ENCODE assay signal across 7 mouse cellular contexts in the genomic region with DNA sequence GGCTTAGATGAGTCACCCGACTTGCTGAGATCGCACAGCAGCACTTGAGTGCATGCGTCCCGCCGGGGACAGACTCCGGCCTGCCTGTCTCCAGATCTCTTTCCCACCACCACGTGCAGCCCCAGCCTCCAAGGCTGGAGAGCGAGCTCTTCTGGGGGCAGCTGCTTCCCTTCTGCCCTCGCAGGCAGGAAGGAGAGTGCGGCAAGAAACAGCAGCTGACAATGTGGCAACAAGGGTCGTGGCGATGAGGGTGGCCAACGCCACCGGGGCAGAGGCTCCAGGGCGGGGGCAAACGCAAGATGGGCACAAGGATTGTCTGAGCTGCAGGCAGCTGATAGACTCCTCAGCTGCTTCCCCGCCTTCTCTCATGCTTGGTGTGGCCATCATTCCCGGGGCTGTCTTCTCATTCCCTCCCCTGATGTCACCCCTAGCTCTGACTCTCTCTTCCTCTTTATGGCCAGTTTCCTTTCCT. TPM values are rescaled to one million over a fixed set of nuclear protein-coding genes. Genes with fewer than 3 reads are reported as not detected.
DNase-seq lines count a peak whose midpoint lies in the region; ATAC-seq and TF ChIP-seq lines count a peak whose summit lies in the region.

No protein-coding gene starts in this region.

- TF ChIP-seq CTCF in lung, adult 2 months (IDR thresholded peaks at IDR 0.05; ENCODE audit: insufficient read depth, low read length): no peak

- peak overlapping the region; percentile 99 for H3K27ac ChIP-seq in lung, embryonic 16.5 days (ENCODE audit: low read length)
- H3K27ac ChIP-seq in embryonic facial prominence, embryonic 13.5 days: peak overlapping the region; percentile 96
- peak overlapping the region; percentile 87 for H3K27ac ChIP-seq in hindbrain, embryonic 13.5 days

- DNase-seq in lung, adult 2 months: no peak
- DNase-seq in mesoderm, embryonic 11.5 days (ENCODE audit: low read depth, low spot score): peak; percentile 39
- no peak for DNase-seq in T-cell, adult 2 months (ENCODE audit: low spot score)
- DNase-seq in right cerebral cortex, postnatal 25 days: no peak

- no peaks in the 10 kb centered on the region for H3K36me3 ChIP-seq in lung, embryonic 16.5 days (ENCODE audit: control insufficient read depth, insufficient read depth, low read length)
- H3K36me3 ChIP-seq in embryonic facial prominence, embryonic 13.5 days: no peaks in the 10 kb centered on the region
- no peaks in the 10 kb centered on the region for H3K36me3 ChIP-seq in hindbrain, embryonic 13.5 days

- no peaks in the 10 kb centered on the region for H3K9me3 ChIP-seq in lung, embryonic 16.5 days (ENCODE audit: control insufficient read depth, low read length)
- H3K9me3 ChIP-seq in embryonic facial prominence, embryonic 13.5 days: no peaks in the 10 kb centered on the region
- no peaks in the 10 kb centered on the region for H3K9me3 ChIP-seq in hindbrain, embryonic 13.5 days

- ATAC-seq in lung, embryonic 16.5 days (ENCODE audit: low read depth): peak; percentile 9
- no peak for ATAC-seq in embryonic facial prominence, embryonic 13.5 days (ENCODE audit: insufficient number of reproducible peaks, insufficient read depth, low FRiP score, low TSS enrichment, low read depth)
- ATAC-seq in hindbrain, embryonic 13.5 days (ENCODE audit: low FRiP score): no peak

- TF ChIP-seq POLR2A in lung, adult 2 months (IDR thresholded peaks at IDR 0.05; ENCODE audit: borderline replicate concordance, extremely low read depth, low read depth, low read length): no peak

- no peak overlapping the region for H3K4me3 ChIP-seq in lung, embryonic 16.5 days (ENCODE audit: low read length)
- H3K4me3 ChIP-seq in lung, adult 2 months (replicated peaks; ENCODE audit: extremely low read depth, low read depth, low read length): no peak overlapping the region
- no peak overlapping the region for H3K4me3 ChIP-seq in embryonic facial prominence, embryonic 13.5 days
- no peak overlapping the region for H3K4me3 ChIP-seq in hindbrain, embryonic 13.5 days

- no peak overlapping the region for H3K4me2 ChIP-seq in lung, embryonic 16.5 days (ENCODE audit: low read depth, low read length)
- no peak overlapping the region for H3K4me2 ChIP-seq in embryonic facial prominence, embryonic 13.5 days
- no peak overlapping the region for H3K4me2 ChIP-seq in hindbrain, embryonic 13.5 days

- H3K9ac ChIP-seq in lung, embryonic 16.5 days (ENCODE audit: low read length): peak overlapping the region; percentile 51
- H3K9ac ChIP-seq in embryonic facial prominence, embryonic 13.5 days: 0 out of 2 replicates have a peak overlapping the region, but pooled peaks have one; percentile 22
- H3K9ac ChIP-seq in hindbrain, embryonic 13.5 days: peak overlapping the region; percentile 36; the same call in 1 of the 2 replicates

- H3K27me3 ChIP-seq in lung, embryonic 16.5 days (ENCODE audit: control insufficient read depth, insufficient read depth, low read depth, low read length): no peaks in the 10 kb centered on the region
- no peaks in the 10 kb centered on the region for H3K27me3 ChIP-seq in embryonic facial prominence, embryonic 13.5 days
- no peaks in the 10 kb centered on the region for H3K27me3 ChIP-seq in hindbrain, embryonic 13.5 days

- 22% methylated on average over 18 of the region's 18 CpGs for WGBS in lung, embryonic 16.5 days
- WGBS in lung, adult 2 months: 20% methylated on average over 18 of the region's 18 CpGs
- WGBS in embryonic facial prominence, embryonic 13.5 days: 64% methylated on average over 18 of the region's 18 CpGs
- 62% methylated on average over 18 of the region's 18 CpGs for WGBS in hindbrain, embryonic 13.5 days

- H3K4me1 ChIP-seq in lung, embryonic 16.5 days (replicated peaks; ENCODE audit: control insufficient read depth, insufficient read depth, low read length): peaks cover 56% of the 10 kb centered on the region
- H3K4me1 ChIP-seq in lung, adult 2 months (ENCODE audit: control insufficient read depth, insufficient read depth, low read length): peaks cover 26% of the 10 kb centered on the region
- H3K4me1 ChIP-seq in embryonic facial prominence, embryonic 13.5 days: peaks cover 59% of the 10 kb centered on the region
- H3K4me1 ChIP-seq in hindbrain, embryonic 13.5 days (replicated peaks): peaks cover 29% of the 10 kb centered on the region

RNA-seq across cellular contexts. Expression of a gene that starts 18.4 kb away (rescaled TPM):
- polyA plus RNA-seq in lung, embryonic 16.5 days (2015; fragmentation: Nextera tagmentation; extraction: Ambion mirVana): 258 and 277 TPM in 2 replicates
- 202 and 229 TPM in 2 replicates for polyA plus RNA-seq in lung, adult 2 months (2012; rRNA removed)
- polyA plus RNA-seq in embryonic facial prominence, embryonic 13.5 days (2015; fragmentation: Nextera tagmentation; extraction: Ambion mirVana): 359 and 377 TPM in 2 replicates
- 74.3 and 75.2 TPM in 2 replicates for polyA plus RNA-seq in hindbrain, embryonic 13.5 days (2015; fragmentation: Nextera tagmentation; extraction: Ambion mirVana)

RNA-seq across cellular contexts. Expression of a gene that starts 21.2 kb away (rescaled TPM):
- 30.5 and 30.9 TPM in 2 replicates for polyA plus RNA-seq in lung, embryonic 16.5 days (2015; fragmentation: Nextera tagmentation; extraction: Ambion mirVana)
- 25.7 and 32.2 TPM in 2 replicates for polyA plus RNA-seq in lung, adult 2 months (2012; rRNA removed)
- polyA plus RNA-seq in embryonic facial prominence, embryonic 13.5 days (2015; fragmentation: Nextera tagmentation; extraction: Ambion mirVana): 34.1 and 38.1 TPM in 2 replicates
- 23.4 and 23.5 TPM in 2 replicates for polyA plus RNA-seq in hindbrain, embryonic 13.5 days (2015; fragmentation: Nextera tagmentation; extraction: Ambion mirVana)
